Mouse (Mus musculus) stomach, embryonic 14.5 days (tissue): ENCODE data around the gene Haus8. TPM values are rescaled to one million over a fixed set of nuclear protein-coding genes. Genes with fewer than 3 reads are reported as not detected.

Experiments
- ATAC-seq: fragments of 200-750 bp; cut with Nextera tagmentation; 2 replicates; pipeline ENCODE4 v1.8.0; 2017; ENCODE audit warnings: low read depth, moderate TSS enrichment; ENCODE audit not compliant: insufficient number of reproducible peaks, insufficient read depth, low FRiP score
- H3K27ac ChIP-seq: fragments of 300-500 bp; sonication (generic); 2 replicates; pipeline ENCODE4 v1.5.1; 2014; ENCODE audit warnings: mild to moderate bottlenecking, low read length, moderate library complexity, mixed read lengths
- H3K27me3 ChIP-seq: fragments of 300-500 bp; sonication (generic); 2 replicates; pipeline ENCODE4 v1.6.1; 2014; ENCODE audit warnings: low read length, control low read depth, mixed read lengths; ENCODE audit not compliant: control insufficient read depth, insufficient read depth
- H3K36me3 ChIP-seq: fragments of 300-500 bp; sonication (generic); 2 replicates; pipeline ENCODE4 v1.6.1; 2014; ENCODE audit warnings: mild to moderate bottlenecking, control low read depth, low read length, moderate library complexity, mixed read lengths; ENCODE audit not compliant: control insufficient read depth, insufficient read depth
- H3K4me1 ChIP-seq: fragments of 300-500 bp; sonication (generic); 2 replicates; pipeline ENCODE4 v1.6.1; 2014; ENCODE audit warnings: low read length, control low read depth, mixed read lengths; ENCODE audit not compliant: control insufficient read depth, insufficient read depth
- H3K4me2 ChIP-seq: fragments of 300-500 bp; sonication (generic); replicated peaks from 2 replicates; pipeline ENCODE4 v1.6.1; 2014; ENCODE audit warnings: low read depth, low read length, control low read depth
- H3K4me3 ChIP-seq: fragments of 300-500 bp; sonication (generic); 2 replicates; pipeline ENCODE4 v1.5.1; 2014; ENCODE audit warnings: low read depth, low read length, control low read depth
- H3K9ac ChIP-seq: fragments of 300-500 bp; sonication (generic); replicated peaks from 2 replicates; pipeline ENCODE4 v1.6.1; 2014; ENCODE audit warnings: low read depth, mild to moderate bottlenecking, control low read depth, low read length, moderate library complexity, mixed read lengths
- H3K9me3 ChIP-seq: fragments of 300-500 bp; sonication (generic); 2 replicates; pipeline ENCODE4 v1.6.1; 2016; ENCODE audit warnings: low read depth, low read length, control low read depth; ENCODE audit not compliant: control insufficient read depth
- WGBS: fragments of 180-500 bp; shearing (Covaris S2); extraction: QIAGEN DNeasy Blood & Tissue Kit; methylation state at CpG from one replicate; pipeline ENCODE4 v1.1.7; 2014; 5-methylcytosine and 5-hydroxymethylcytosine counted together
- polyA plus RNA-seq: library from polyadenylated mRNA; unstranded; fragments of >200 nt; fragmentation: Nextera tagmentation; extraction: Ambion mirVana; gene quantifications from 2 replicates; pipeline ENCODE4 v1.2.1, GENCODE M21; 2014

Haus8 gene
- polyA plus RNA-seq, 1 experiment from 2014 or later, result 53.7 TPM

DNA sequence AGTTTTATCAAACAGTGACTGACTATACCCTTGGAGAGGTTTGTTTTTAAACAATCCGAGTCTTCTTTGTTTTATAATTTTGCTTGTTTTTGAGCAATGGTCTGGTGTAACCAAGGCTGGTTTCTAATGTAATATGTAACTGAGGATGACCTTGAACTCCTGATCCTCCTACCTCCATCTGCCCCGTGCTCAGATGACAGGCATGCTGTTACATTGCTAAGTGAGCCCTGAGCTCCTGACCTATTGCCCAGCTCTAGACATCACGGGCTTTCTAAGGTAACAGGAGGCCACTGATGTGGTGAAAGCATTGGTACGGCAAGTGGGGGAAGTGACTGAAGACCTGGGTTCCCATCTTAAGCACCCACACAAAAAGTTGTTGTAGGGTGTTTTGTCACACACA, 35.2 kb upstream of the Haus8 start:
- H3K27ac ChIP-seq, result no peak overlapping the region
- no peak for ATAC-seq
- H3K9ac ChIP-seq, result no peak overlapping the region
- no peak overlapping the region for H3K4me2 ChIP-seq
- H3K9me3 ChIP-seq, result no peaks in the 10 kb centered on the region
- no peak overlapping the region for H3K4me3 ChIP-seq
- H3K4me1 ChIP-seq, result peaks cover 6% of the 10 kb centered on the region; the same call in 1 of the 2 replicates
- 85% methylated on average over 4 of the region's 4 CpGs for WGBS
- H3K27me3 ChIP-seq, result no peaks in the 10 kb centered on the region
- no peaks in the 10 kb centered on the region; the same call in 1 of the 2 replicates for H3K36me3 ChIP-seq

DNA sequence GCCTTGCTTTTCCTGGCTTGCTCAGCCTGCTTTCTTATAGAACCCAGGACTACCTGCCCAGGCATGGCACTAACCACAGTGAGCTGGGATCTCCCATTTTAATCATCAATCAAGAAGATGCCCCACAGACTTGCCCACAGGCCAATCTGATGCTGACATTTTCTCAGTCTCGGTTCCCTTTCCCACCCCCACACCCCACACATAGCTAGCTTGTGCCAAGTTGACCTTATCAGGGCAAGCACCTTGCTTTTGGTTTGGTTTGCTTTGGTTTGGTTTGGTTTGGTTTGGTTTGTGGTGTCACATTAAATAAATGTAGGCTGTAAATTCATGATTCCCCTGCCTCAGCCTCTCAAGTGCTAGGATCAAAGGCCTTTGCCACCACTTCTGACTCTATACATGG, 34.6 kb upstream of the Haus8 start:
- Histone ChIP-seq H3K9ac (no peak overlapping the region), H3K36me3 (no peaks in the 10 kb centered on the region; the same call in 1 of the 2 replicates), H3K27ac (no peak overlapping the region), H3K9me3 (no peaks in the 10 kb centered on the region), H3K4me1 (0 out of 2 replicates have a peak, but pooled peaks cover 2% of the 10 kb centered on the region), H3K4me2 (no peak overlapping the region), H3K4me3 (no peak overlapping the region), H3K27me3 (no peaks in the 10 kb centered on the region)
- 87% methylated on average over 1 of the region's 1 CpGs for WGBS
- no peak for ATAC-seq

DNA sequence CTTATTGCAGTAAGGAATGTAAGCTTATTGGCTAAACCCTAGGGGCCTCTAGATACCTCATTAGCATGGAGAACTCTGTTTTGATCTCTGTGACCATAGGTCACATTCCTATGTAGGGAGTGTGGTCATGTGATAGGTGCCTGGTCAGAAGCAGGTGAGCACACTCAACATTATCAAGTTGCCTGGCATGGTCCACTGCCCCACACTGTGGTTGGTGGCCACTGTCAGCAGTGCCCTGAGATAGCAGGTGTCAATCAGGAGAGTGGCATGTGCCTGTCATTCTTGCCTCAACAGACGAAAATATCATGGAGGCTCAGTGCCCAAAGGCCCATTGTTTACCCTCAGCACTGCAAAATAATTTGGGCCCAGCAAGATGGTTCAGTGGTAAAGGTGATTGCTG, 33.3 kb upstream of the Haus8 start:
- Histone ChIP-seq H3K27ac (no peak overlapping the region), H3K36me3 (no peaks in the 10 kb centered on the region; the same call in 1 of the 2 replicates), H3K4me3 (no peak overlapping the region), H3K9me3 (no peaks in the 10 kb centered on the region), H3K9ac (no peak overlapping the region), H3K4me1 (no peaks in the 10 kb centered on the region), H3K27me3 (no peaks in the 10 kb centered on the region), H3K4me2 (no peak overlapping the region)
- WGBS, result 69% methylated on average over 1 of the region's 1 CpGs
- no peak for ATAC-seq

DNA sequence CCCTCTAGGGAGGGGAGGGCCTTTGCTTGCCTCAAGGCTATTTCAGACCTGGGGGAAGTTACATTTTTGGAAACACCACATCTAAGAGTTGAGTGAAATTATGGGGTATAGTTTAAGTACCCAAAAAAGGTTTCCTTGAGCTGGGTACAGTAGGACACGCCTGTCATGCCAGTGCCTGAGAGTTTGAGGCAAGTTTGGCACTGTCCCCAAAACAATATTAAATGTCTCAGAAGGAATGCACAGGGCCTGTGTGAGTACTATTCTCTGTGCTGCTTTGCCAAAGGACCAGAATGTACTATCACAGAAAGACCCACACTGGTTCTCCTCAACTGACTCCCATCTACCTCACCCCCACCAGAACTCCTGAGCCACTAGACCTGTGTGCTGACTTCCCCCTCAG, 30.9 kb upstream of the Haus8 start:
- Histone ChIP-seq H3K9me3 (no peaks in the 10 kb centered on the region), H3K36me3 (no peaks in the 10 kb centered on the region; the same call in 1 of the 2 replicates), H3K27me3 (no peaks in the 10 kb centered on the region), H3K4me3 (no peak overlapping the region), H3K27ac (no peak overlapping the region), H3K9ac (no peak overlapping the region), H3K4me2 (no peak overlapping the region), H3K4me1 (no peaks in the 10 kb centered on the region)
- WGBS, result 83% methylated on average over 1 of the region's 1 CpGs
- ATAC-seq, result no peak

DNA sequence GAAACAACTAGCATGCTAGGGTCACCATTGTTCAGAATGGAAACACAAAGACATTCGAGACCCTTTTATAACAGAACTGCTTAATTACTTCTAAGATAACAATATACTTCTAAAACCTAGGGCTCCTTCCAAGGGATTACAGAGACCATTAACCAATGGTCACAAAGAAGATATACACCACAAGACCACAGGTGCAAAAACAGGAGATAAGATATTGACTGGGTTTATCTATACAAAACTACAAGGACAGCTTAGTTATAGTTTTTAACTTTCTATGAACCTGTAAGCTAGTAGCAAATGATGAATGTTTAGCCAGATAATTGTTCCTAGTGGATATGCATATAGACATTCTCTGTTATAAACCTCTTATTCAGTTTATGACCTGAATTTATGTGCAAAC, 30.1 kb upstream of the Haus8 start:
- ATAC-seq, result no peak
- no peak overlapping the region for H3K9ac ChIP-seq
- H3K27me3 ChIP-seq, result no peaks in the 10 kb centered on the region
- H3K4me2 ChIP-seq, result no peak overlapping the region
- H3K9me3 ChIP-seq, result no peaks in the 10 kb centered on the region
- WGBS, result 97% methylated on average over 1 of the region's 1 CpGs
- H3K27ac ChIP-seq, result no peak overlapping the region
- H3K4me3 ChIP-seq, result no peak overlapping the region
- no peaks in the 10 kb centered on the region; the same call in 1 of the 2 replicates for H3K36me3 ChIP-seq
- no peaks in the 10 kb centered on the region for H3K4me1 ChIP-seq

DNA sequence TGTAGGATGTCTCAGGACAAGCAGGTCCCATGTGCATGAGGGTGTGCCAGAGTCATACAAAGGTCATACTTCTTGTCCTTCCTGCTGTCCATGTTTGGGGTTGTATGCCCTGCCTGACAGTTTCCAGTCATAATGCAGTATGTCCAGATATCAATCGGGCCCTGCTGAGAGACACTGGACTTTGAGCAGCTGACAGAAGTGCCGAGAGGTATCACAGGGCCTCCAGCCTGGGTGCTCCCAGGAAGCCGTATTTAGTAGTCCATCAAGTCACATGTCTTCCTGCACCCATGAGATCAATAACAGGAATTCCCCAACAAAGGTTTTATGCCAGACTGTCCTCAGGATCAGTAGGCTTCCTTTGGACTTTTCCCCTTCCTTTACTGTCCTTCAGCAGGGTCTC, 27.0 kb upstream of the Haus8 start:
- Histone ChIP-seq H3K4me1 (no peaks in the 10 kb centered on the region), H3K36me3 (peaks cover 5% of the 10 kb centered on the region), H3K4me3 (no peak overlapping the region), H3K4me2 (no peak overlapping the region), H3K27ac (no peak overlapping the region), H3K9me3 (no peaks in the 10 kb centered on the region), H3K9ac (no peak overlapping the region), H3K27me3 (no peaks in the 10 kb centered on the region)
- no peak for ATAC-seq
- 83% methylated on average over 3 of the region's 3 CpGs for WGBS

DNA sequence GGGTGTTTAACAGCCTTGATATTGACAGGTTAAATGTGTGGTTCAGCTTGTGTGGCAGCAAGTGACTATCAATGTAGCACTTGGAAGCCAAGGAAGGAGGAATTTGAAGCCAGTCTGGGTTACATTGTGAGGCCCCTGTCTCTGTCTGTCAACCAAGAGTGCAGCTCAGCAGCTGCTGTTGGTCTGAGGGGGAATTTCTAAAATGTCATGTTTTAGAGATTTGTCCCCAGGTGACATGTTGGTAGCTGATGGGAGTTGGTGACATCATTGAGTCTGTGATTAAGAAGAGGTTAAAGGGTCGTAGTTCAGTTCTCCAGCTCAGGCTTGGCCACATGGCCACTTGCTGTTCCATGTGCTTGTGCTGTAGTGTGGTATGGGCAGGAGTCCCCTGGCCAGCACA, 24.7 kb upstream of the Haus8 start:
- 94% methylated on average over 1 of the region's 1 CpGs for WGBS
- peaks cover 8% of the 10 kb centered on the region for H3K36me3 ChIP-seq
- ATAC-seq, result no peak
- H3K27me3 ChIP-seq, result no peaks in the 10 kb centered on the region
- no peak overlapping the region for H3K4me2 ChIP-seq
- no peak overlapping the region for H3K9ac ChIP-seq
- H3K4me3 ChIP-seq, result no peak overlapping the region
- no peak overlapping the region for H3K27ac ChIP-seq
- H3K9me3 ChIP-seq, result no peaks in the 10 kb centered on the region
- H3K4me1 ChIP-seq, result no peaks in the 10 kb centered on the region

DNA sequence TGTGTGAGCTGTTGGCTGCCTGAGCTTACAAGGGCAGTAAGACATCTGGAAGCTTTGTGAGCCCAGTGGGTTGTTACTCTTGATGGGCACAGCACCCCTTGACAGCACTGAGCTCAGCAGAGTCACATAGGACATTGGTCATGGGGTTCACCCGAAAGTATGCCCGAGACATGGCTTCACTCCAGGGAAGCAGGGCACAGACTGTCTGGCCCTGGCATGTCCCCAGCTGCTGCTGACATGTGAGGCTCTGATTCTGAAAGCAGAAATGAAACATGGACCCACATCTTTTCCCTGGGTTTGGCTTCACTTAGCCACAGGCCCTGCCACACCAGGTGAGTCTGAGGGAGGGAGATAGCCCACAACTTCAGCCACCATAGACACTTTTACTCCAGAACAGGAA, 24.1 kb upstream of the Haus8 start:
- no peak overlapping the region for H3K27ac ChIP-seq
- no peak overlapping the region for H3K4me2 ChIP-seq
- no peaks in the 10 kb centered on the region for H3K27me3 ChIP-seq
- no peak overlapping the region for H3K4me3 ChIP-seq
- H3K36me3 ChIP-seq, result peaks cover 8% of the 10 kb centered on the region
- H3K4me1 ChIP-seq, result no peaks in the 10 kb centered on the region
- H3K9ac ChIP-seq, result no peak overlapping the region
- ATAC-seq, result no peak
- 98% methylated on average over 2 of the region's 2 CpGs for WGBS
- no peaks in the 10 kb centered on the region for H3K9me3 ChIP-seq

DNA sequence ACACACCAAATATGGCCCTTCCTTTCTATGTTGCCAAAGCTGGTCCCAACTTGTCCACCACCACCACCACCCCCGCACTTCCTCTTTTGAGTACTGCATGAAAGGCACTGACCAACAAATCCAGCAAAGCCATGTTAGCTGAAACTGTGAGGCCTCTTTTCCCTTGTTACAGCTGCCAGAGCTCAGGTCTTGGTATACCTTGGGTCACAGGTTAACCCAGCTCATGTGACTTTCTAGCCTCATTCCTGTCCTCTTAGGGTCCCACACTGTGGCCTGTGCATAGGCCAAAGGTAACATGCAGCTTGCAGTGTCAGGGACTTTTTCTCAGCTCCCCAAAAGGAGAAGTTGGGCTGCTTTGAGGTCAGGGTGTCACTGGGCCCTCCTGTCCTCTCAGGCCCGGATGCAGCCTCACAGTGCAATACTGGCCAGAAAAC, 23.5 kb upstream of the Haus8 start:
- Histone ChIP-seq H3K9me3 (no peaks in the 10 kb centered on the region), H3K27me3 (no peaks in the 10 kb centered on the region), H3K4me1 (no peaks in the 10 kb centered on the region), H3K9ac (no peak overlapping the region), H3K27ac (no peak overlapping the region), H3K4me2 (no peak overlapping the region), H3K4me3 (no peak overlapping the region), H3K36me3 (peaks cover 9% of the 10 kb centered on the region)
- no peak for ATAC-seq
- 85% methylated on average over 2 of the region's 2 CpGs for WGBS
